Mouse (Mus musculus): Measurements from ENCODE around the gene Acaca.

DNA sequence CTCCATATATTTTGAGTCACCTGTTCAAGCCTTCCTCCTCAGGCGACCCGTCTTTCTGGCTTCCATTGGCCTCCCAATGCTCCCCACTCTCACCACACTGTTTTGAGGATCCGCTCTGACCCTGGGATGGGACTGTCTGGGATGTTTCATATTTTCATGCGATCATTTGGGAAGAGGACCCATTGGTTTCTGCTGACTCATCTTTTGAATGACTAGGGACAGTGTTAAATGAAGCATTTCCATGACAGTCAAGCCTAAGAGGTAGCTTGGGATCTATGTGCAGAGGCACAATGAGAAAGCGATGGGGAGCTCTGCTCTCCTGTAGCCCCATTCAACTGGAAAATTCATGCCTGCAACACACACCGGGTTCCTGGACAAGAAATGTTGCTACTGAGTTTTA is 291.3 kb downstream of the Acaca start:
- TF ChIP-seq CTCF (IDR thresholded peaks at IDR 0.05; ENCODE audit: borderline replicate concordance, extremely low read depth, insufficient read depth, insufficient read length) (no peak), POLR2A (IDR thresholded peaks at IDR 0.05; ENCODE audit: borderline replicate concordance, extremely low read depth, insufficient read depth, insufficient read length, poor library complexity, severe bottlenecking) (no peak)

All from brain, embryonic 14.5 days (tissue).